ENCODE assay signal across 7 mouse cellular contexts in the genomic region with DNA sequence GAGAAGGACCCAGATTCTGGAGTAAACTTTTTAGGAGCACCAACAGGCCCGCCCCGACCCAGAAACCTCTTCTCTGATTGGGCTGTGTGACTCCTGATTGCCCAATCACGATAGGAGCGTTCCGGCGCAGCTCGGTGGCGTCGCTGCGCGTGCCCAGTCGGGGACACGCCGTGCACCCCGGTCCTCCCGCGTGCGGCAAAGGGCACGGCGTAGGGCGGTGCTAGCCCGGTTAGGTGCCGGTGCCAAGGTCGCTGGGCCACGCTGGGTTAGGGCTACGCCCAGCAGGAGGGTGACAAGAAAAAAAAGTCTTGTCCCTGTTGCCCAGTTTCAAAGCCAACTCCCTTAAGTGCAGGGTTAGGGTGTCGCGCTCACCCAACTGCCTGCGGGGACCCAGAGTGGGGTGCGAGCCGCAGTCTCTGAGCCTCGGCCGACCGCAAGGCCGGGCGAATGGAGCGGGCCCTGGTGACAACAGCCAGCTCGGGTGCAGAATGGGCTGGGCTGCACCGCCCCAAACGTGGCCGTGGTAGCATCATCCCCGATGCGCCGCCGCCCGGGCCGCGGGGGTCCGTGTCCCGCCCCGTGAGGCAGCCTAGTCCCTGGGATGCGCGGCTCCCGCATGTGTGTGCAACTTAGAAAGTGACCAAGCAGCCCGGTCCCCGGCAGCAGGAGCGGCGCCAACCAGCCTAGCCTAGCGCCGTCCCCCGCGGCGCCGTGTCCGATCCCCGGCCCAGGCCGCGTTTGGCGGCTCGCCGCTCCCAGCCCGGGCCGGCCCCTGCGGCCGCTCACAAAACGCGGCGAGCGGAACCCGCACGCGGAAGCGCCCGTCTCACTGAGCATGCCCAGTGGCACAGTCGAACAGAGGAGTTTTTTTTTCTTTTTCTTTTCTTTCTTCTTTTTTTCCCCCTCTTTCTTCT. TPM values are rescaled to one million over a fixed set of nuclear protein-coding genes. Genes with fewer than 3 reads are reported as not detected.
DNase-seq lines count a peak whose midpoint lies in the region; ATAC-seq lines count a peak whose summit lies in the region.

A gene (plus strand): TSS at position 832 of the 914 bp plus-strand sequence.

- no peaks in the 10 kb centered on the region for H3K4me1 ChIP-seq in embryonic facial prominence, embryonic 11.5 days (ENCODE audit: control insufficient read depth, insufficient read depth, low read length)
- H3K4me1 ChIP-seq in limb, embryonic 10.5 days, result 0 out of 2 replicates have a peak, but pooled peaks cover 3% of the 10 kb centered on the region
- H3K4me1 ChIP-seq in midbrain, embryonic 13.5 days (replicated peaks), result peaks cover 25% of the 10 kb centered on the region

- 0% methylated on average over 83 of the region's 85 CpGs for WGBS in embryonic facial prominence, embryonic 11.5 days
- under 1% methylated on average over 85 of the region's 85 CpGs for WGBS in limb, embryonic 10.5 days
- under 1% methylated on average over 85 of the region's 85 CpGs for WGBS in midbrain, embryonic 13.5 days

- peak within 1 kb of the TSS; percentile 66 for H3K4me2 ChIP-seq in embryonic facial prominence, embryonic 11.5 days (ENCODE audit: low read depth, low read length)
- H3K4me2 ChIP-seq in midbrain, embryonic 13.5 days (replicated peaks), result peak within 1 kb of the TSS; percentile 74

- H3K9me3 ChIP-seq in embryonic facial prominence, embryonic 11.5 days (replicated peaks; ENCODE audit: control insufficient read depth, low read length), result no peaks in the 10 kb centered on the region
- no peaks in the 10 kb centered on the region for H3K9me3 ChIP-seq in limb, embryonic 10.5 days (replicated peaks)
- no peaks in the 10 kb centered on the region for H3K9me3 ChIP-seq in midbrain, embryonic 13.5 days

- H3K4me3 ChIP-seq in embryonic facial prominence, embryonic 11.5 days (ENCODE audit: low read depth, low read length), result peak within 1 kb of the TSS; percentile 82
- H3K4me3 ChIP-seq in limb, embryonic 10.5 days, result peak within 1 kb of the TSS; percentile 77
- peak within 1 kb of the TSS; percentile 85 for H3K4me3 ChIP-seq in midbrain, embryonic 13.5 days (replicated peaks)

- H3K27ac ChIP-seq in embryonic facial prominence, embryonic 11.5 days (replicated peaks; ENCODE audit: low read depth, low read length), result peak within 1 kb of the TSS; percentile 100
- peak within 1 kb of the TSS; percentile 95 for H3K27ac ChIP-seq in limb, embryonic 10.5 days
- peak within 1 kb of the TSS; percentile 99 for H3K27ac ChIP-seq in midbrain, embryonic 13.5 days

- DNase-seq in adrenal gland, postnatal 14 days, result peak; percentile 97
- peak; percentile 94 for DNase-seq in embryonic facial prominence, embryonic 11.5 days (ENCODE audit: low spot score)
- DNase-seq in kidney, adult 11 months, result peak; percentile 97
- DNase-seq in limb, embryonic 10.5 days (ENCODE audit: low spot score), result peak; percentile 90
- peak; percentile 90 for DNase-seq in spleen, adult 12 weeks (ENCODE audit: low spot score)

- H3K27me3 ChIP-seq in embryonic facial prominence, embryonic 11.5 days (ENCODE audit: control insufficient read depth, insufficient read depth, low read length), result no peaks in the 10 kb centered on the region
- no peaks in the 10 kb centered on the region for H3K27me3 ChIP-seq in limb, embryonic 10.5 days (ENCODE audit: low read depth, poor library complexity, severe bottlenecking)
- H3K27me3 ChIP-seq in midbrain, embryonic 13.5 days, result no peaks in the 10 kb centered on the region

- H3K36me3 ChIP-seq in embryonic facial prominence, embryonic 11.5 days (replicated peaks; ENCODE audit: control insufficient read depth, insufficient read depth, low read depth, low read length), result no peaks in the 10 kb centered on the region
- H3K36me3 ChIP-seq in limb, embryonic 10.5 days, result no peaks in the 10 kb centered on the region
- no peaks in the 10 kb centered on the region for H3K36me3 ChIP-seq in midbrain, embryonic 13.5 days

- H3K9ac ChIP-seq in embryonic facial prominence, embryonic 11.5 days (replicated peaks; ENCODE audit: low read length), result peak within 1 kb of the TSS; percentile 98
- peak within 1 kb of the TSS; percentile 90 for H3K9ac ChIP-seq in midbrain, embryonic 13.5 days (replicated peaks)

- ATAC-seq in embryonic facial prominence, embryonic 11.5 days (replicated peaks; ENCODE audit: insufficient number of reproducible peaks, low FRiP score, low TSS enrichment, low read depth), result peak; percentile 96
- ATAC-seq in granulocyte monocyte progenitor cell, adult 5-6 weeks (replicated peaks; ENCODE audit: poor library complexity, severe bottlenecking), result peak; percentile 86
- ATAC-seq in midbrain, embryonic 13.5 days, result peak; percentile 95

RNA-seq across cellular contexts. Expression of the gene that starts here (rescaled TPM):
- 31.6 and 39.8 TPM in 2 replicates for total RNA-seq in adrenal gland, postnatal 14 days (2021)
- 50.7 and 52.5 TPM in 2 replicates for polyA plus RNA-seq in embryonic facial prominence, embryonic 11.5 days (2014; fragmentation: Nextera tagmentation; extraction: Ambion mirVana)
- total RNA-seq in granulocyte monocyte progenitor cell, adult 5-6 weeks (2014; fragmentation: Nextera tagmentation), result 25.0 and 35.2 TPM in 2 replicates
- total RNA-seq in granulocyte monocyte progenitor cell, adult 5-6 weeks (2017), result 30.6 and 40.0 TPM in 2 replicates
- 25.2 and 31.6 TPM in 2 replicates for polyA plus RNA-seq in limb, embryonic 10.5 days (2016; fragmentation: Nextera tagmentation; extraction: Ambion mirVana)
- 45.5 and 46.2 TPM in 2 replicates for polyA plus RNA-seq in midbrain, embryonic 13.5 days (2015; fragmentation: Nextera tagmentation; extraction: Ambion mirVana)

Comparison
In these comparisons a context has a peak if more than half of its experiments do, and no peak if none do; other contexts are left out.
1. Peak in every context shown above with its lines: DNase-seq, ATAC-seq, H3K4me3 ChIP-seq and H3K27ac ChIP-seq.